Mouse (Mus musculus) B cell, adult 62 days (primary cell): ENCODE measurements around the gene Svop. TPM values are rescaled to one million over a fixed set of nuclear protein-coding genes. Genes with fewer than 3 reads are reported as not detected.

ENCODE experiments used
- total RNA-seq: library from RNA; stranded (reverse); gene quantifications from 4 replicates; pipeline ENCODE4 v1.2.4, GENCODE M21; 2023

The Svop gene
- not detected in 4 replicates for total RNA-seq

GRCm38 (mm10) chr5:114091057-114091807, at the start of gene Svop:
Gene Svop, minus strand, starts transcription at chr5:114091570.

DNA sequence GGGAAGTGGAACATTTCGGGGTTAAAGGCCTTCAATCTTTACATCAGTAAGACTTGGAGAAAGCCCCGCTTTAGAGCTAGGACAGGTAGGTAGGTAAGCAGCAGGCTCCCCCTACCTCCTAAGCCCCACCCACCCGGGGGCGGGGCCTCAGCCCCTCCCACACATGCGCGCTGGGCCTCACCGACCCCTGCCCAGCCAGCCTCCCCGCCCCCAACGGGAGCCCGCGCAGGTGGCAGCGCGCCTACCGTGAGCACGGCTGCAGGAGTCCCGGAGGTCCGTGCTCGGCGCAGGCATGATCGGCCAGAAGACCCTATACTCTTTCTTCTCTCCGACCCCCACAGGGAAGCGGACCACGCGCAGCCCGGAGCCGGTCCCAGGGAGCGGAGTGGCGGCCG, 38.8 kb upstream of the Svop start, which contains the start of gene Ung:
Ung (plus strand) TSS at position 176 of the 395 bp plus-strand sequence.

DNA sequence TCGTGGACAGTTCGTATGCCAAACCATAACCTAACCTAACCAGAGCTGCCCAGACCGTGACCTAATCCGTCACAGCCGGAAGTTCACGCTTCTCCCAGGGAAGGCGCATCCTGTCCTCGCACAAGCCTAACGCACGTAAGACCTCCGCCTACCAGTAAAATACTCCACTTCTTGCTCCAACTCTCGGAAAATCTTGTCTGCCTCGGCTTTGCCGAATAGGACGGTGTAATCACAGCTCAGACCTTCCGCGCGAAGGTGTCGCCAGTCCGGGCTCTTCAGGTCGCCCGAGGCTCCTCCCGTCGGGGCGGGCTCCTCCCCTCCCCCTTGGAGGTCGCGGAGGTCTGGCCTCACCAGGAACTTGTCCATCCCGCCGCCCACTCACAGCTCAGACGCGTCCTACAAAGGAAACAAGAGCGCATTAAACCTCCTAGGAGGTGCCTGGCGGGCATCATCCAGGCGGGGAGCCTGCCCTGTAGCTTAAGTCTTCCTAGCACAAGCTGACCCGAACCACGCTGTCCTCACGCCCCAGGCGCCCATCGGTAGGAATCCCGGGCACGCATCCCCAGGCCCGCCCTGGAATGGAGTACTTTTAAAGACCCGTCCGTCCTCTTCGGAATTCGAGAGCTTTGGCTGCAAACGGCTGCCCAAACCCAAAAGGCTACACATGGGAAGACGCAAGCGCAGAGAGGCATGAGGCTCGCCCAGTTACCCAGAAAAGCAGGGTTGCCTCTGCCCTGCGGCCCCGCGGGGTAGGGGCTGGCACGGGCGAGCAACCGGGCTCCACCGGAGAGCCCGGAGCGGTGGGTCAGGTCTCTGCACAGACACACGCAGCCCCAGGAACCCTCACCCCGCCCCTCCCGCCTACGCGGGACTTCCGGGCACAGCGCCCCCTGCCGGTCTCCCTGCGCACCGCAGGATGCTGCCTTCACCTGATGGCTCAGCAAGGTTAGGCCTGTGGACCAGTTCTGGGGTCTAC, 36.3 kb upstream of the Svop start, which contains the start of gene Alkbh2:
Alkbh2 (minus strand) TSS at position 845 of the 976 bp plus-strand sequence.

GRCm38 (mm10) chr5:114065161-114065560, 26.2 kb downstream of the Svop start, which contains the start of gene Usp30:
Gene Usp30, plus strand, starts transcription at chr5:114065461.

DNA sequence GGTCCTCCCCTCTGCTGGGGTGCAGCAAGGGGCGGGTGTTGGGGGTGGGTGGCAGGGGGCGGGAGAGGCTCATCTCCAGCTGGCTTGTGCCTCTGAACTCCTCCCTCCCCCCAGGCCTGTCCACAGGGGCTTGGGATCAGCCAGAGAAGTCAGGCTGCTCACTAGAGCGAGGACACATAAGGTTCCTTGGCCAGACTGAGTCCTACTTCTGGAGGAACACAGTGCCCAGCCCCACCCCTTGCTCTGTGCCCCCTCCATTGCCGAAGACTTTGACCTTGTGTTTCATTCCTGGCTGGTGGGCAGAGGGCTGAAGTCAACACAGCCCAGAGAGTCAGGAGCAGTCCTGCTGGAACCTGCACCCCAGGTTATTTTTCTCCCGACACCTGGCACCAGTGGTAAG, 87.8 kb downstream of the Svop start, which contains the start of gene Dao:
Dao (plus strand) TSS at position 162 of the 400 bp plus-strand sequence.

GRCm38 (mm10) chr5:113993487-113994465, 97.6 kb downstream of the Svop start, which contains the start of gene Ssh1:
Gene Ssh1, minus strand, starts transcription at chr5:113993894.

Other genes starting within 250 kb of the Svop start
- 46.0 to 59.9 TPM (median 49.8 TPM) in 4 replicates for gene Coro1c, start 182.8 kb downstream of the Svop start, total RNA-seq
- 66.2 to 78.4 TPM (median 72.7 TPM) in 4 replicates for gene Ssh1, start 97.7 kb downstream of the Svop start, total RNA-seq
- 0.47 to 0.66 TPM in 2 of 4 replicates, not detected in the others for gene Dao, start 87.9 kb downstream of the Svop start, total RNA-seq
- 19.5 to 25.6 TPM (median 21.8 TPM) in 4 replicates for gene Usp30, start 26.1 kb downstream of the Svop start, total RNA-seq
- gene Alkbh2, start 36.6 kb upstream of the Svop start, total RNA-seq = 6.2 to 10.9 TPM (median 8.1 TPM) in 4 replicates
- 21.4 to 27.1 TPM (median 22.6 TPM) in 4 replicates for gene Ung, start 38.8 kb upstream of the Svop start, total RNA-seq
- 2.9 to 5.2 TPM (median 4.7 TPM) in 4 replicates for gene Acacb, start 55.0 kb upstream of the Svop start, total RNA-seq
- gene Foxn4, start 182.2 kb upstream of the Svop start, total RNA-seq = not detected in 4 replicates
- gene Myo1h, start 197.6 kb upstream of the Svop start, total RNA-seq = 23.2 to 27.8 TPM (median 25.0 TPM) in 4 replicates